ENCODE assay signal across 8 mouse cellular contexts in genomic region chr7:127023896-127024690, GRCm38 (mm10). TPM values are rescaled to one million over a fixed set of nuclear protein-coding genes. Genes with fewer than 3 reads are reported as not detected.
DNase-seq lines count a peak whose midpoint lies in the region; ATAC-seq and TF ChIP-seq lines count a peak whose summit lies in the region.

No protein-coding gene starts in this region.

- H3K4me3 ChIP-seq in kidney, embryonic 14.5 days (ENCODE audit: low read length): peak overlapping the region; percentile 94
- H3K4me3 ChIP-seq in heart, postnatal 0 days (ENCODE audit: low read depth, low read length): peak overlapping the region; percentile 91
- H3K4me3 ChIP-seq in midbrain, embryonic 11.5 days (ENCODE audit: low read depth, low read length): peak overlapping the region; percentile 99

- peaks cover 45% of the 10 kb centered on the region for H3K36me3 ChIP-seq in kidney, embryonic 14.5 days (ENCODE audit: control insufficient read depth, insufficient read depth, low read length)
- H3K36me3 ChIP-seq in heart, postnatal 0 days (replicated peaks; ENCODE audit: control insufficient read depth, insufficient read depth, low read length): peaks cover 32% of the 10 kb centered on the region
- peaks cover 14% of the 10 kb centered on the region for H3K36me3 ChIP-seq in midbrain, embryonic 11.5 days (ENCODE audit: control insufficient read depth, insufficient read depth, low read length)

- peaks cover 52% of the 10 kb centered on the region for H3K4me1 ChIP-seq in kidney, embryonic 14.5 days (ENCODE audit: control insufficient read depth, insufficient read depth, low read length)
- peaks cover 39% of the 10 kb centered on the region for H3K4me1 ChIP-seq in heart, postnatal 0 days (ENCODE audit: control insufficient read depth, insufficient read depth)
- peaks cover 59% of the 10 kb centered on the region for H3K4me1 ChIP-seq in midbrain, embryonic 11.5 days (ENCODE audit: control insufficient read depth, insufficient read depth, low read length)

- 24% methylated on average over 19 of the region's 19 CpGs for WGBS in kidney, embryonic 14.5 days
- WGBS in heart, postnatal 0 days: 27% methylated on average over 19 of the region's 19 CpGs
- 24% methylated on average over 19 of the region's 19 CpGs for WGBS in midbrain, embryonic 11.5 days

- peak overlapping the region; percentile 96 for H3K9ac ChIP-seq in kidney, embryonic 14.5 days (ENCODE audit: low read depth, low read length)
- peak overlapping the region; percentile 47 for H3K9ac ChIP-seq in heart, postnatal 0 days (replicated peaks; ENCODE audit: low read depth, low read length)
- peak overlapping the region; percentile 100 for H3K9ac ChIP-seq in midbrain, embryonic 11.5 days (ENCODE audit: low read length)

- H3K4me2 ChIP-seq in kidney, embryonic 14.5 days (replicated peaks; ENCODE audit: low read depth, low read length): peak overlapping the region; percentile 87
- peak overlapping the region; percentile 96 for H3K4me2 ChIP-seq in heart, postnatal 0 days (ENCODE audit: low read depth, low read length)
- peak overlapping the region; percentile 99 for H3K4me2 ChIP-seq in midbrain, embryonic 11.5 days

- no peak for TF ChIP-seq EP300 in heart, postnatal 0 days (IDR thresholded peaks at IDR 0.05; ENCODE audit: low read depth)

- DNase-seq in kidney, postnatal 14 days: no peak
- peak; percentile 57 for DNase-seq in brain, adult 2 months (ENCODE audit: low read depth, low spot score)
- DNase-seq in heart, postnatal 0 days (ENCODE audit: low spot score): no peak
- no peak for DNase-seq in midbrain, embryonic 11.5 days (ENCODE audit: low spot score, missing footprints)
- DNase-seq in right cerebral cortex, postnatal 36 days (ENCODE audit: low spot score in 2 of 2): no peak
- no peak for DNase-seq in layer of hippocampus, postnatal 36 days
- no peak for DNase-seq in embryo, embryonic 10.5 days (ENCODE audit: low spot score)

- H3K27ac ChIP-seq in kidney, embryonic 14.5 days (ENCODE audit: low read depth, low read length): peak overlapping the region; percentile 37; the same call in 1 of the 2 replicates
- H3K27ac ChIP-seq in heart, postnatal 0 days (ENCODE audit: low read depth): peak overlapping the region; percentile 99; the same call in 1 of the 2 replicates
- H3K27ac ChIP-seq in midbrain, embryonic 11.5 days (ENCODE audit: low read depth, low read length): no peak overlapping the region

- ATAC-seq in kidney, embryonic 14.5 days (ENCODE audit: low FRiP score, low TSS enrichment): no peak
- no peak for ATAC-seq in heart, postnatal 0 days (ENCODE audit: insufficient read depth, low read depth)
- ATAC-seq in midbrain, embryonic 11.5 days (ENCODE audit: low FRiP score): no peak

- TF ChIP-seq CTCF in heart, postnatal 0 days (IDR thresholded peaks at IDR 0.05; ENCODE audit: low read depth): no peak

- no peaks in the 10 kb centered on the region for H3K9me3 ChIP-seq in kidney, embryonic 14.5 days (ENCODE audit: control insufficient read depth, low read length)
- no peaks in the 10 kb centered on the region for H3K9me3 ChIP-seq in heart, postnatal 0 days (replicated peaks; ENCODE audit: control insufficient read depth, low read length)
- H3K9me3 ChIP-seq in midbrain, embryonic 11.5 days (ENCODE audit: control insufficient read depth, low read length): no peaks in the 10 kb centered on the region

- no peaks in the 10 kb centered on the region for H3K27me3 ChIP-seq in kidney, embryonic 14.5 days (ENCODE audit: control insufficient read depth, insufficient read depth, low read length)
- H3K27me3 ChIP-seq in heart, postnatal 0 days (ENCODE audit: control insufficient read depth, insufficient read depth, low read length): no peaks in the 10 kb centered on the region
- no peaks in the 10 kb centered on the region for H3K27me3 ChIP-seq in midbrain, embryonic 11.5 days (ENCODE audit: control insufficient read depth, insufficient read depth, low read length)

RNA-seq across cellular contexts. Expression of gene Maz, which starts 2.7 kb away (rescaled TPM):
- polyA plus RNA-seq in kidney, embryonic 14.5 days (2014; fragmentation: Nextera tagmentation; extraction: Ambion mirVana): 73.1 and 77.6 TPM in 2 replicates
- total RNA-seq in heart, postnatal 0 days (2014; rRNA removed; ENCODE audit: low replicate concordance): 89.0 and 89.3 TPM in 2 replicates
- 15.6 and 16.1 TPM in 2 replicates for polyA plus RNA-seq in heart, postnatal 0 days (2015; fragmentation: Nextera tagmentation; extraction: Ambion mirVana)
- 64.3 and 80.7 TPM in 2 replicates for polyA plus RNA-seq in midbrain, embryonic 11.5 days (2014; fragmentation: Nextera tagmentation; extraction: Ambion mirVana)
- 100 to 1,000 TPM; 258 to 261 TPM for total RNA-seq in layer of hippocampus, postnatal 36 days (2021)

RNA-seq across cellular contexts. Expression of gene Prrt2, which starts 3.1 kb away (rescaled TPM):
- polyA plus RNA-seq in kidney, embryonic 14.5 days (2014; fragmentation: Nextera tagmentation; extraction: Ambion mirVana): 4.1 and 9.6 TPM in 2 replicates
- not detected in 2 replicates for total RNA-seq in heart, postnatal 0 days (2014; rRNA removed; ENCODE audit: low replicate concordance)
- polyA plus RNA-seq in heart, postnatal 0 days (2015; fragmentation: Nextera tagmentation; extraction: Ambion mirVana): 0.23 and 1.1 TPM in 2 replicates
- 2.6 and 4.0 TPM in 2 replicates for polyA plus RNA-seq in midbrain, embryonic 11.5 days (2014; fragmentation: Nextera tagmentation; extraction: Ambion mirVana)
- total RNA-seq in layer of hippocampus, postnatal 36 days (2021): 100 to 1,000 TPM; 229 to 233 TPM

RNA-seq across cellular contexts. Expression of gene Gm42742, which starts 3.2 kb away (rescaled TPM):
- 21.8 and 65.4 TPM in 2 replicates for polyA plus RNA-seq in kidney, embryonic 14.5 days (2014; fragmentation: Nextera tagmentation; extraction: Ambion mirVana)
- 22.8 and 24.8 TPM in 2 replicates for total RNA-seq in heart, postnatal 0 days (2014; rRNA removed; ENCODE audit: low replicate concordance)
- polyA plus RNA-seq in heart, postnatal 0 days (2015; fragmentation: Nextera tagmentation; extraction: Ambion mirVana): 5.7 and 44.5 TPM in 2 replicates
- 58.8 and 68.8 TPM in 2 replicates for polyA plus RNA-seq in midbrain, embryonic 11.5 days (2014; fragmentation: Nextera tagmentation; extraction: Ambion mirVana)
- 10 to 100 TPM; 68.6 to 82.2 TPM for total RNA-seq in layer of hippocampus, postnatal 36 days (2021)

RNA-seq across cellular contexts. Expression of gene Pagr1a, which starts 6.9 kb away (rescaled TPM):
- 41.3 and 89.2 TPM in 2 replicates for polyA plus RNA-seq in kidney, embryonic 14.5 days (2014; fragmentation: Nextera tagmentation; extraction: Ambion mirVana)
- not detected in 2 replicates for total RNA-seq in heart, postnatal 0 days (2014; rRNA removed; ENCODE audit: low replicate concordance)
- polyA plus RNA-seq in heart, postnatal 0 days (2015; fragmentation: Nextera tagmentation; extraction: Ambion mirVana): 21.7 and 44.8 TPM in 2 replicates
- 59.0 and 70.6 TPM in 2 replicates for polyA plus RNA-seq in midbrain, embryonic 11.5 days (2014; fragmentation: Nextera tagmentation; extraction: Ambion mirVana)
- 10 to 100 TPM; 10.4 to 16.2 TPM for total RNA-seq in layer of hippocampus, postnatal 36 days (2021)

RNA-seq across cellular contexts. Expression of gene Pagr1b, which starts 7.8 kb away (rescaled TPM):
- polyA plus RNA-seq in kidney, embryonic 14.5 days (2014; fragmentation: Nextera tagmentation; extraction: Ambion mirVana): 0.31 and 0.38 TPM in 2 replicates
- not detected in 2 replicates for total RNA-seq in heart, postnatal 0 days (2014; rRNA removed; ENCODE audit: low replicate concordance)
- polyA plus RNA-seq in heart, postnatal 0 days (2015; fragmentation: Nextera tagmentation; extraction: Ambion mirVana): not detected in 2 replicates
- not detected in 2 replicates for polyA plus RNA-seq in midbrain, embryonic 11.5 days (2014; fragmentation: Nextera tagmentation; extraction: Ambion mirVana)
- total RNA-seq in layer of hippocampus, postnatal 36 days (2021): under 1 TPM in 1 of 2 experiments, not detected in 1; 0.90 TPM

Comparison
In these comparisons a context has a peak if more than half of its experiments do, and no peak if none do; other contexts are left out.
1. H3K9ac ChIP-seq: peak in every context shown above with its lines; median percentile 100 in midbrain, embryonic 11.5 days; 96 in kidney, embryonic 14.5 days; 47 in heart, postnatal 0 days.